Mouse (Mus musculus) spleen, adult 2 months (tissue): Measurements from ENCODE around the gene Sacm1l. TPM values are rescaled to one million over a fixed set of nuclear protein-coding genes. Genes with fewer than 3 reads are reported as not detected.

Source experiments
- DNase-seq, 2 experiments: peaks; one replicate each; pipeline versions ENCODE4 v3.0.0 to v3.0.0-alpha.2; 2012 to 2021; ENCODE audit warnings: low spot score in 2 of 2, low read depth in 1 of 2
- H3K27ac ChIP-seq: fragments of 200-500 bp; 2 replicates; pipeline ENCODE4 v1.5.1; 2012; ENCODE audit warnings: low read length, inconsistent platforms; ENCODE audit not compliant: insufficient read depth
- H3K27me3 ChIP-seq: fragments of 200-500 bp; 2 replicates; pipeline ENCODE4 v1.6.1; 2012; ENCODE audit warnings: mild to moderate bottlenecking, moderate library complexity, low read length, inconsistent platforms; ENCODE audit not compliant: control insufficient read depth, insufficient read depth
- H3K36me3 ChIP-seq: fragments of 200-500 bp; 2 replicates; pipeline ENCODE4 v1.6.1; 2012; ENCODE audit warnings: mild to moderate bottlenecking, low read length, inconsistent platforms; ENCODE audit not compliant: control insufficient read depth, insufficient read depth
- H3K4me1 ChIP-seq: fragments of 200-500 bp; 2 replicates; pipeline ENCODE4 v1.6.1; 2011; ENCODE audit warnings: inconsistent platforms; ENCODE audit not compliant: control insufficient read depth, insufficient read depth, insufficient read length
- H3K4me3 ChIP-seq: fragments of 200-500 bp; 2 replicates; pipeline ENCODE4 v1.5.1; 2011; ENCODE audit warnings: mild to moderate bottlenecking, inconsistent platforms; ENCODE audit not compliant: insufficient read depth, insufficient read length; ENCODE audit errors: extremely low read depth
- CTCF ChIP-seq: fragments of 200-500 bp; IDR thresholded peaks from 2 replicates; pipeline ENCODE4 v1.5.1; 2011; ENCODE audit warnings: mild to moderate bottlenecking, inconsistent platforms; ENCODE audit not compliant: insufficient read depth, insufficient read length, insufficient replicate concordance; ENCODE audit errors: extremely low read depth
- POLR2A ChIP-seq: fragments of 200-500 bp; IDR thresholded peaks from 2 replicates; pipeline ENCODE4 v1.6.1; 2011; ENCODE audit warnings: low read depth, low read length, inconsistent platforms
- WGBS: fragments of 180-500 bp; shearing (Covaris S2); methylation state at CpG from one replicate; pipeline ENCODE4 v1.1.7; 2018; 5-methylcytosine and 5-hydroxymethylcytosine counted together
- polyA plus RNA-seq: library from polyadenylated mRNA; depleted of rRNA; stranded (reverse); fragments of >200 nt; gene quantifications from 2 replicates; pipeline ENCODE4 v1.2.3, GENCODE M21; 2012

Sacm1l gene
- polyA plus RNA-seq, 1 experiment: 2.5 TPM

- no peaks in the 10 kb centered on the region for H3K27me3 ChIP-seq
- no peaks in the 10 kb centered on the region for H3K4me1 ChIP-seq
- TF ChIP-seq POLR2A: no peak
- TF ChIP-seq CTCF: no peak
- WGBS: 72% methylated on average over 1 of the region's 1 CpGs
- DNase-seq: no peak
- no peak overlapping the region for H3K27ac ChIP-seq
- H3K36me3 ChIP-seq: no peaks in the 10 kb centered on the region; the same call in 1 of the 2 replicates
- H3K4me3 ChIP-seq: no peak overlapping the region
These were observed 72.0 kb downstream of the Sacm1l start for GRCm38 (mm10) chr9:123601529-123601928.

- Histone ChIP-seq H3K36me3 (no peaks in the 10 kb centered on the region), H3K4me3 (no peak overlapping the region), H3K27me3 (no peaks in the 10 kb centered on the region), H3K27ac (no peak overlapping the region), H3K4me1 (no peaks in the 10 kb centered on the region)
- WGBS: 86% methylated on average over 5 of the region's 5 CpGs
- DNase-seq: no peak
- TF ChIP-seq POLR2A (no peak), CTCF (no peak)
These were observed 90.9 kb downstream of the Sacm1l start for GRCm38 (mm10) chr9:123620311-123621098.

GRCm38 (mm10) chr9:123624741-123625140 is 95.2 kb downstream of the Sacm1l start:
- DNase-seq: no peak
- H3K36me3 ChIP-seq: no peaks in the 10 kb centered on the region
- TF ChIP-seq POLR2A (no peak), CTCF (no peak)
- no peak overlapping the region for H3K27ac ChIP-seq
- H3K4me3 ChIP-seq: no peak overlapping the region
- no peaks in the 10 kb centered on the region for H3K27me3 ChIP-seq
- no peaks in the 10 kb centered on the region for H3K4me1 ChIP-seq
- WGBS: 86% methylated on average over 2 of the region's 2 CpGs

- Histone ChIP-seq H3K4me1 (0 out of 2 replicates have a peak, but pooled peaks cover 1% of the 10 kb centered on the region), H3K27ac (no peak overlapping the region), H3K36me3 (no peaks in the 10 kb centered on the region), H3K4me3 (no peak overlapping the region), H3K27me3 (no peaks in the 10 kb centered on the region)
- DNase-seq: no peak
- WGBS: 90% methylated on average over 11 of the region's 11 CpGs
- TF ChIP-seq CTCF (no peak), POLR2A (no peak)
These were observed 96.3 kb downstream of the Sacm1l start for GRCm38 (mm10) chr9:123625821-123626220.

GRCm38 (mm10) chr9:123631666-123632065 is 102.1 kb downstream of the Sacm1l start:
- TF ChIP-seq CTCF (no peak), POLR2A (no peak)
- WGBS: 46% methylated on average over 3 of the region's 3 CpGs
- H3K27me3 ChIP-seq: no peaks in the 10 kb centered on the region
- H3K27ac ChIP-seq: no peak overlapping the region
- peak in 1 of 2 experiments; percentile 14 for DNase-seq
- H3K4me1 ChIP-seq: peaks cover 9% of the 10 kb centered on the region; the same call in 1 of the 2 replicates
- H3K4me3 ChIP-seq: no peak overlapping the region
- H3K36me3 ChIP-seq: no peaks in the 10 kb centered on the region

- DNase-seq: no peak
- Histone ChIP-seq H3K27ac (no peak within 1 kb of the TSS), H3K27me3 (no peaks in the 10 kb centered on the region), H3K36me3 (no peaks in the 10 kb centered on the region), H3K4me1 (peaks cover 9% of the 10 kb centered on the region; the same call in 1 of the 2 replicates), H3K4me3 (no peak within 1 kb of the TSS)
- TF ChIP-seq POLR2A: no peak
- no peak for TF ChIP-seq CTCF
- WGBS: 92% methylated on average over 6 of the region's 6 CpGs
These were observed 102.7 kb downstream of the Sacm1l start, which contains the start of gene Slc6a20b for GRCm38 (mm10) chr9:123632281-123632680. Gene Slc6a20b (minus strand): TSS chr9:123632565.

- Histone ChIP-seq H3K4me1 (peaks cover 9% of the 10 kb centered on the region; the same call in 1 of the 2 replicates), H3K27me3 (no peaks in the 10 kb centered on the region), H3K27ac (no peak overlapping the region), H3K36me3 (no peaks in the 10 kb centered on the region), H3K4me3 (no peak overlapping the region)
- TF ChIP-seq POLR2A (no peak), CTCF (no peak)
- DNase-seq: no peak
- 95% methylated on average over 3 of the region's 3 CpGs for WGBS
These were observed 103.4 kb downstream of the Sacm1l start for GRCm38 (mm10) chr9:123632993-123633392.
